Comparison of ENCODE assay signal across 20 mouse cellular contexts in the genomic region with DNA sequence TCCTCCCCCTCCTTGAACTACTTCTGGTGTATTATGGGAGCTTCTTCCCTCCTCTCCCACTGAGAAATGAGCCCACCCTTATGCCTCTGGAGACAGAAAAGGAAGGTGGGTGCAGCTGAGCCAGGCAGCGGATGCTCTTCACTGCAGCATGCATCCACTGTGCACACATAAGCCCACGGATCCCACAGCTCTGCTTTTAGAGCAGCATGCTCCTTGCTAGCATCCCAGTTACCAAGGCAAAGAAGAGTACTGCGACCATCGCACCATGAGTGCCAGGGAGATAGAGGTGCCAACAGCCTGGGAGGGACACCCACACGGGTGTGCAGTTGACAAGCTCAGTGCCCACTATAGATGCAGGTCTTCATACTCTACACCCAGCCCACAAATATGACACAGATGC. TPM values are rescaled to one million over a fixed set of nuclear protein-coding genes. Genes with fewer than 3 reads are reported as not detected.
DNase-seq lines count a peak whose midpoint lies in the region; ATAC-seq lines count a peak whose summit lies in the region.
"Had no signal": no experiment of that assay in that cellular context is flagged by ENCODE, and none has a peak within 500 bp of the region (broad histone marks: within the 10 kb centered on the region; RNA-seq: fewer than 3 reads in every experiment).

No protein-coding gene starts in this region.

- WGBS in forebrain, embryonic 12.5 days, result 90% methylated on average over 5 of the region's 5 CpGs

- H3K27ac ChIP-seq in forebrain, embryonic 12.5 days, result no peak overlapping the region
- H3K27ac ChIP-seq: hindbrain, embryonic 12.5 days; limb, embryonic 15.5 days had no signal

- DNase-seq in cerebellum, adult 11-12 months, result peak; percentile 64
- DNase-seq in cerebellum, adult 9-10 months, result no peak
- DNase-seq in layer of hippocampus, adult 9-11 months, result peak; percentile 58
- no peak for DNase-seq in layer of hippocampus, postnatal 10 days (ENCODE audit: low spot score in 2 of 2)
- DNase-seq in left cerebral cortex, adult 8-10 months (ENCODE audit: low spot score in 2 of 2), result peak; percentile 60 to 79
- peak; percentile 43 for DNase-seq in right cerebral cortex, postnatal 14 days
- DNase-seq in kidney, postnatal 10 days, result no peak
- DNase-seq: adrenal gland, adult 2 months; cerebellum, adult 11 months; gastrocnemius, postnatal 10 days; heart, postnatal 10 days; thymus, adult 2 months had no signal

- H3K9me3 ChIP-seq in forebrain, embryonic 12.5 days, result no peaks in the 10 kb centered on the region
- H3K9me3 ChIP-seq: hindbrain, embryonic 12.5 days; limb, embryonic 15.5 days had no signal

- ATAC-seq in forebrain, embryonic 12.5 days (ENCODE audit: low FRiP score), result no peak
- ATAC-seq: forebrain, embryonic 14.5 days had no signal

- H3K27me3 ChIP-seq in forebrain, embryonic 12.5 days, result peaks cover 63% of the 10 kb centered on the region

- peaks cover 10% of the 10 kb centered on the region for H3K4me1 ChIP-seq in forebrain, embryonic 12.5 days

- H3K36me3 ChIP-seq in forebrain, embryonic 12.5 days (replicated peaks), result no peaks in the 10 kb centered on the region
- H3K36me3 ChIP-seq: hindbrain, embryonic 12.5 days; limb, embryonic 15.5 days had no signal

- no peak overlapping the region for H3K4me3 ChIP-seq in forebrain, embryonic 12.5 days (replicated peaks)
- H3K4me3 ChIP-seq: hindbrain, embryonic 12.5 days; limb, embryonic 15.5 days had no signal

- H3K4me2 ChIP-seq in forebrain, embryonic 12.5 days, result no peak overlapping the region
- H3K4me2 ChIP-seq: hindbrain, embryonic 12.5 days; limb, embryonic 15.5 days had no signal

- no peak overlapping the region for H3K9ac ChIP-seq in forebrain, embryonic 12.5 days
- H3K9ac ChIP-seq: hindbrain, embryonic 12.5 days; limb, embryonic 15.5 days had no signal

RNA-seq across cellular contexts. Expression of a gene that starts 2.4 kb away (rescaled TPM):
- 1 to 10 TPM; 8.6 to 9.5 TPM for total RNA-seq in layer of hippocampus, postnatal 10 days (2021)
- 10 to 100 TPM; 75.3 to 88.7 (median 81.9) TPM for total RNA-seq in left cerebral cortex, adult 8-10 months (2022)
- not detected in 2 replicates for polyA plus RNA-seq in forebrain, embryonic 12.5 days (2016; fragmentation: Nextera tagmentation; extraction: Ambion mirVana)
- total RNA-seq: adrenal gland, adult 2 months; heart, adult 8-10 months; heart, postnatal 10 days had no signal
- polyA plus RNA-seq: hindbrain, embryonic 12.5 days; liver, embryonic 16.5 days; neural tube, embryonic 11.5 days had no signal

RNA-seq across cellular contexts. Expression of a gene that starts 13.5 kb away (rescaled TPM):
- 1 to 10 TPM; 8.6 to 9.6 TPM for total RNA-seq in layer of hippocampus, postnatal 10 days (2021)
- 10 to 100 TPM; 13.3 to 18.2 (median 15.7) TPM for total RNA-seq in left cerebral cortex, adult 8-10 months (2022)
- polyA plus RNA-seq in forebrain, embryonic 12.5 days (2016; fragmentation: Nextera tagmentation; extraction: Ambion mirVana), result 6.4 and 6.9 TPM in 2 replicates
- total RNA-seq: megakaryocyte-erythroid progenitor cell, adult 5-6 weeks had no signal

RNA-seq across cellular contexts. Expression of a gene that starts 34.3 kb away (rescaled TPM):
- total RNA-seq in layer of hippocampus, postnatal 10 days (2021), result 100 to 1,000 TPM; 123 to 138 TPM
- total RNA-seq in left cerebral cortex, adult 8-10 months (2022), result 100 to 1,000 TPM; 199 to 230 (median 214) TPM
- polyA plus RNA-seq in forebrain, embryonic 12.5 days (2016; fragmentation: Nextera tagmentation; extraction: Ambion mirVana), result 26.5 and 26.7 TPM in 2 replicates
- total RNA-seq: megakaryocyte-erythroid progenitor cell, adult 5-6 weeks had no signal

Comparison
In these comparisons a context has a peak if more than half of its experiments do, and no peak if none do; other contexts are left out.
1. DNase-seq: peak in cerebellum, adult 11-12 months (single experiment), layer of hippocampus, adult 9-11 months (single experiment), left cerebral cortex, adult 8-10 months (2 of 2) and right cerebral cortex, postnatal 14 days (single experiment); none in cerebellum, adult 9-10 months (single experiment), layer of hippocampus, postnatal 10 days (0 of 2) and kidney, postnatal 10 days (single experiment).
2. RNA of a gene that starts 2.4 kb away (total RNA-seq): 75.3 to 88.7 TPM in left cerebral cortex, adult 8-10 months; 8.6 to 9.5 TPM in layer of hippocampus, postnatal 10 days; every median in the first group is over 4 times any median in the second.